Comparison of ENCODE assay signal across 26 mouse cellular contexts in the genomic region with DNA sequence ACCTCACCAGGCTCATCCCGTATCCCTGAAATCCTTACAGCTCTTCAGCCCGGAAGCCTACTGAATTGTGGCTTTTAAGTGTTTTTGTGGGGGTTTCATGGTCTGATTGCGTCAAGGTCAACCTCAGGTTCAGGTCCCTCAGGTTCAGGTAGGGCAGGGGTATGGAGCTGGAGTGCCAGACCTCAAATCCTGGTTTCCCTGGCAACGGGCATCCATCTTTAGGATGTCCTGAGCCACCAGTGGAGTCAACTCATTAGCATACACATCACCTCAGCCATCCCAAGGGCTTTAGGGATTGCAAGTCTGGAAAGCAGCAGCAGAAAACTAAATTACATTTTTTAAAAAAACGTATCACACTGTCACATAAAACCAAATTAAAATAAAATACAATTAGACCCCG. TPM values are rescaled to one million over a fixed set of nuclear protein-coding genes. Genes with fewer than 3 reads are reported as not detected.
A peak's percentile ranks its signal among the peaks of the same experiment; 100 is the strongest.
DNase-seq lines count a peak whose midpoint lies in the region; ATAC-seq and TF ChIP-seq lines count a peak whose summit lies in the region.
"Had no signal": no experiment of that assay in that cellular context is flagged by ENCODE, and none has a peak within 500 bp of the region (broad histone marks: within the 10 kb centered on the region; RNA-seq: fewer than 3 reads in every experiment).

No protein-coding gene starts in this region.

- H3K9me3 ChIP-seq in forebrain, embryonic 10.5 days, result peaks cover 2% of the 10 kb centered on the region; the same call in 1 of the 2 replicates
- H3K9me3 ChIP-seq in forebrain, embryonic 11.5 days (ENCODE audit: control insufficient read depth, low read length), result no peaks in the 10 kb centered on the region
- H3K9me3 ChIP-seq in hindbrain, embryonic 10.5 days, result peaks cover 5% of the 10 kb centered on the region; the same call in 1 of the 2 replicates
- no peaks in the 10 kb centered on the region for H3K9me3 ChIP-seq in hindbrain, postnatal 0 days (ENCODE audit: low read length)
- H3K9me3 ChIP-seq in midbrain, embryonic 16.5 days (replicated peaks; ENCODE audit: control insufficient read depth, low read length, poor library complexity, severe bottlenecking), result no peaks in the 10 kb centered on the region
- no peaks in the 10 kb centered on the region for H3K9me3 ChIP-seq in stomach, postnatal 0 days (ENCODE audit: control insufficient read depth, low read length)

- no peak overlapping the region for H3K4me2 ChIP-seq in forebrain, embryonic 11.5 days (ENCODE audit: low read depth, low read length, severe bottlenecking)
- no peak overlapping the region for H3K4me2 ChIP-seq in hindbrain, postnatal 0 days (ENCODE audit: low read depth, low read length)
- H3K4me2 ChIP-seq in midbrain, embryonic 16.5 days (ENCODE audit: low read length), result no peak overlapping the region
- no peak overlapping the region for H3K4me2 ChIP-seq in stomach, postnatal 0 days (replicated peaks; ENCODE audit: low read depth)

- peak overlapping the region; percentile 41; the same call in 1 of the 2 replicates for H3K27ac ChIP-seq in forebrain, embryonic 10.5 days
- H3K27ac ChIP-seq in forebrain, embryonic 11.5 days (ENCODE audit: low read depth, low read length), result no peak overlapping the region
- H3K27ac ChIP-seq in hindbrain, embryonic 10.5 days, result peak overlapping the region; percentile 85
- no peak overlapping the region for H3K27ac ChIP-seq in hindbrain, postnatal 0 days
- H3K27ac ChIP-seq in midbrain, embryonic 16.5 days (ENCODE audit: low read length), result peak overlapping the region; percentile 83; the same call in 1 of the 2 replicates
- H3K27ac ChIP-seq in stomach, postnatal 0 days (replicated peaks), result no peak overlapping the region

- 75% methylated on average over 6 of the region's 6 CpGs for WGBS in forebrain, embryonic 10.5 days
- 69% methylated on average over 6 of the region's 6 CpGs for WGBS in forebrain, embryonic 11.5 days
- 61% methylated on average over 6 of the region's 6 CpGs for WGBS in hindbrain, embryonic 10.5 days
- 46% methylated on average over 6 of the region's 6 CpGs for WGBS in hindbrain, postnatal 0 days
- WGBS in midbrain, embryonic 16.5 days, result 61% methylated on average over 6 of the region's 6 CpGs
- WGBS in stomach, postnatal 0 days, result 81% methylated on average over 6 of the region's 6 CpGs

- DNase-seq in forebrain, embryonic 10.5 days (ENCODE audit: extremely low spot score, low spot score), result no peak
- no peak for DNase-seq in forebrain, embryonic 11.5 days (ENCODE audit: low spot score)
- DNase-seq in hindbrain, embryonic 10.5 days (ENCODE audit: low spot score), result no peak
- peak; percentile 35 for DNase-seq in hindbrain, postnatal 0 days (ENCODE audit: low spot score)
- no peak for DNase-seq in stomach, postnatal 0 days (ENCODE audit: low spot score)
- DNase-seq in kidney, adult 11 months, result no peak
- DNase-seq in embryo, embryonic 10.5 days (ENCODE audit: low spot score), result no peak
- DNase-seq: adrenal gland, postnatal 10 days; cerebellum, adult 9-11 months; embryo, embryonic 11 days; gastrocnemius, postnatal 36 days; heart, postnatal 14 days; kidney, adult 8-10 months; kidney, postnatal 14 days; left cerebral cortex, postnatal 4 days; liver, postnatal 0 days; lung, postnatal 14 days; spleen, adult 18-20 months had no signal

- peaks cover 29% of the 10 kb centered on the region for H3K4me1 ChIP-seq in forebrain, embryonic 10.5 days
- peaks cover 9% of the 10 kb centered on the region; the same call in 1 of the 2 replicates for H3K4me1 ChIP-seq in forebrain, embryonic 11.5 days (replicated peaks; ENCODE audit: control insufficient read depth, insufficient read depth, low read length)
- peaks cover 41% of the 10 kb centered on the region for H3K4me1 ChIP-seq in hindbrain, embryonic 10.5 days (replicated peaks)
- H3K4me1 ChIP-seq in hindbrain, postnatal 0 days (ENCODE audit: insufficient read depth, low read length), result peaks cover 6% of the 10 kb centered on the region
- H3K4me1 ChIP-seq in midbrain, embryonic 16.5 days (ENCODE audit: control insufficient read depth, insufficient read depth, low read length), result peaks cover 31% of the 10 kb centered on the region
- H3K4me1 ChIP-seq in stomach, postnatal 0 days (replicated peaks; ENCODE audit: control insufficient read depth, insufficient read depth), result no peaks in the 10 kb centered on the region

- H3K36me3 ChIP-seq in forebrain, embryonic 10.5 days (replicated peaks), result no peaks in the 10 kb centered on the region
- H3K36me3 ChIP-seq in forebrain, embryonic 11.5 days (ENCODE audit: control insufficient read depth, insufficient read depth, low read length), result no peaks in the 10 kb centered on the region
- H3K36me3 ChIP-seq in hindbrain, embryonic 10.5 days, result no peaks in the 10 kb centered on the region
- no peaks in the 10 kb centered on the region for H3K36me3 ChIP-seq in hindbrain, postnatal 0 days (ENCODE audit: insufficient read depth, low read length)
- no peaks in the 10 kb centered on the region for H3K36me3 ChIP-seq in midbrain, embryonic 16.5 days (ENCODE audit: control insufficient read depth, insufficient read depth, low read length)
- no peaks in the 10 kb centered on the region for H3K36me3 ChIP-seq in stomach, postnatal 0 days (ENCODE audit: control insufficient read depth, insufficient read depth, low read length)

- no peak for ATAC-seq in forebrain, embryonic 11.5 days (replicated peaks; ENCODE audit: low FRiP score)
- ATAC-seq in hindbrain, postnatal 0 days, result peak; percentile 39; the same call in 1 of the 2 replicates
- ATAC-seq in midbrain, embryonic 16.5 days, result peak; percentile 53; the same call in 1 of the 2 replicates
- ATAC-seq in stomach, postnatal 0 days (ENCODE audit: low FRiP score, low TSS enrichment), result no peak
- ATAC-seq: activated CD4-positive, CD25-positive, alpha-beta regulatory T cell, adult 4 months; inflammation-experienced regulatory T-cells, adult 6 months; liver, postnatal 0 days; Patski had no signal

- H3K9ac ChIP-seq in forebrain, embryonic 11.5 days (ENCODE audit: low read length), result no peak overlapping the region
- H3K9ac ChIP-seq in hindbrain, postnatal 0 days (replicated peaks; ENCODE audit: low read length), result no peak overlapping the region
- no peak overlapping the region for H3K9ac ChIP-seq in midbrain, embryonic 16.5 days (ENCODE audit: low read depth, low read length)
- H3K9ac ChIP-seq in stomach, postnatal 0 days (ENCODE audit: low read length), result no peak overlapping the region
- H3K9ac ChIP-seq: liver, postnatal 0 days had no signal

- TF ChIP-seq EP300 in stomach, postnatal 0 days (optimal IDR thresholded peaks at IDR 0.05), result no peak

- no peak for TF ChIP-seq CTCF in hindbrain, postnatal 0 days (IDR thresholded peaks at IDR 0.05; ENCODE audit: low read depth)
- TF ChIP-seq CTCF in stomach, postnatal 0 days (IDR thresholded peaks at IDR 0.05; ENCODE audit: low read depth), result no peak

- H3K4me3 ChIP-seq in forebrain, embryonic 10.5 days, result no peak overlapping the region
- H3K4me3 ChIP-seq in forebrain, embryonic 11.5 days (ENCODE audit: low read depth, low read length), result no peak overlapping the region
- H3K4me3 ChIP-seq in hindbrain, embryonic 10.5 days, result no peak overlapping the region
- no peak overlapping the region for H3K4me3 ChIP-seq in hindbrain, postnatal 0 days (ENCODE audit: low read length)
- no peak overlapping the region for H3K4me3 ChIP-seq in midbrain, embryonic 16.5 days (ENCODE audit: low read depth, low read length)
- H3K4me3 ChIP-seq in stomach, postnatal 0 days (ENCODE audit: low read depth, low read length), result no peak overlapping the region
- H3K4me3 ChIP-seq: myocyte had no signal

- peaks cover 89% of the 10 kb centered on the region for H3K27me3 ChIP-seq in forebrain, embryonic 10.5 days (ENCODE audit: poor library complexity, severe bottlenecking)
- H3K27me3 ChIP-seq in forebrain, embryonic 11.5 days (ENCODE audit: control insufficient read depth, insufficient read depth, low read length), result peaks cover 38% of the 10 kb centered on the region
- H3K27me3 ChIP-seq in hindbrain, embryonic 10.5 days (ENCODE audit: insufficient read depth, poor library complexity, severe bottlenecking), result 0 out of 2 replicates have a peak, but pooled peaks cover 6% of the 10 kb centered on the region
- H3K27me3 ChIP-seq in hindbrain, postnatal 0 days (ENCODE audit: insufficient read depth, low read length), result no peaks in the 10 kb centered on the region
- no peaks in the 10 kb centered on the region; the same call in 1 of the 2 replicates for H3K27me3 ChIP-seq in midbrain, embryonic 16.5 days (ENCODE audit: control insufficient read depth, insufficient read depth, low read depth, low read length)
- H3K27me3 ChIP-seq in stomach, postnatal 0 days (ENCODE audit: control insufficient read depth, insufficient read depth, low read length), result no peaks in the 10 kb centered on the region

RNA-seq across cellular contexts. Expression of a gene that starts 28.1 kb away (rescaled TPM):
- polyA plus RNA-seq in forebrain, embryonic 10.5 days (2016; fragmentation: Nextera tagmentation; extraction: Ambion mirVana), result not detected in 2 replicates
- polyA plus RNA-seq in forebrain, embryonic 11.5 days (2014; fragmentation: Nextera tagmentation; extraction: Ambion mirVana), result 0.05 TPM in 1 of 2 replicates, not detected in the other
- polyA plus RNA-seq in hindbrain, embryonic 10.5 days (2016; fragmentation: Nextera tagmentation; extraction: Ambion mirVana), result 0.42 and 0.59 TPM in 2 replicates
- total RNA-seq in hindbrain, postnatal 0 days (2014; rRNA removed), result 10.5 and 11.1 TPM in 2 replicates
- 0.48 and 0.55 TPM in 2 replicates for polyA plus RNA-seq in hindbrain, postnatal 0 days (2015; fragmentation: Nextera tagmentation; extraction: Ambion mirVana)
- polyA plus RNA-seq in midbrain, embryonic 16.5 days (2015; fragmentation: Nextera tagmentation; extraction: Ambion mirVana), result 0.69 and 0.75 TPM in 2 replicates
- polyA plus RNA-seq in stomach, postnatal 0 days (2015; fragmentation: Nextera tagmentation; extraction: Ambion mirVana), result 0.35 and 0.53 TPM in 2 replicates
- total RNA-seq: megakaryocyte, adult 5-6 weeks had no signal
- polyA plus RNA-seq: activated CD4-positive, CD25-positive, alpha-beta regulatory T cell, adult 4 months; inflammation-experienced regulatory T-cells, adult 6 months had no signal

RNA-seq across cellular contexts. Expression of a gene that starts 44.3 kb away (rescaled TPM):
- polyA plus RNA-seq in forebrain, embryonic 10.5 days (2016; fragmentation: Nextera tagmentation; extraction: Ambion mirVana), result 136 and 137 TPM in 2 replicates
- polyA plus RNA-seq in forebrain, embryonic 11.5 days (2014; fragmentation: Nextera tagmentation; extraction: Ambion mirVana), result 129 and 135 TPM in 2 replicates
- polyA plus RNA-seq in hindbrain, embryonic 10.5 days (2016; fragmentation: Nextera tagmentation; extraction: Ambion mirVana), result 138 and 139 TPM in 2 replicates
- 62.7 and 71.2 TPM in 2 replicates for total RNA-seq in hindbrain, postnatal 0 days (2014; rRNA removed)
- polyA plus RNA-seq in hindbrain, postnatal 0 days (2015; fragmentation: Nextera tagmentation; extraction: Ambion mirVana), result 74.8 and 77.7 TPM in 2 replicates
- 100 and 102 TPM in 2 replicates for polyA plus RNA-seq in midbrain, embryonic 16.5 days (2015; fragmentation: Nextera tagmentation; extraction: Ambion mirVana)
- polyA plus RNA-seq in stomach, postnatal 0 days (2015; fragmentation: Nextera tagmentation; extraction: Ambion mirVana), result 43.7 and 44.6 TPM in 2 replicates

RNA-seq across cellular contexts. Expression of a gene that starts 50.0 kb away (rescaled TPM):
- not detected in 2 replicates for polyA plus RNA-seq in forebrain, embryonic 10.5 days (2016; fragmentation: Nextera tagmentation; extraction: Ambion mirVana)
- not detected in 2 replicates for polyA plus RNA-seq in forebrain, embryonic 11.5 days (2014; fragmentation: Nextera tagmentation; extraction: Ambion mirVana)
- polyA plus RNA-seq in hindbrain, embryonic 10.5 days (2016; fragmentation: Nextera tagmentation; extraction: Ambion mirVana), result not detected in 2 replicates
- not detected in 2 replicates for total RNA-seq in hindbrain, postnatal 0 days (2014; rRNA removed)
- polyA plus RNA-seq in hindbrain, postnatal 0 days (2015; fragmentation: Nextera tagmentation; extraction: Ambion mirVana), result not detected in 2 replicates
- polyA plus RNA-seq in midbrain, embryonic 16.5 days (2015; fragmentation: Nextera tagmentation; extraction: Ambion mirVana), result not detected in 2 replicates
- 2.8 and 6.1 TPM in 2 replicates for polyA plus RNA-seq in stomach, postnatal 0 days (2015; fragmentation: Nextera tagmentation; extraction: Ambion mirVana)
- total RNA-seq: heart, postnatal 14 days; layer of hippocampus, adult 8-10 months; left cerebral cortex, adult 18-20 months; left cerebral cortex, postnatal 4 days; megakaryocyte, adult 5-6 weeks had no signal
- polyA plus RNA-seq: activated CD4-positive, CD25-positive, alpha-beta regulatory T cell, adult 4 months; inflammation-experienced regulatory T-cells, adult 6 months; myocyte; Patski had no signal

Comparison
In these comparisons a context has a peak if more than half of its experiments do, and no peak if none do; other contexts are left out.
1. H3K27ac ChIP-seq: peak in forebrain, embryonic 10.5 days (single experiment), hindbrain, embryonic 10.5 days (single experiment) and midbrain, embryonic 16.5 days (single experiment); none in forebrain, embryonic 11.5 days (single experiment), hindbrain, postnatal 0 days (single experiment) and stomach, postnatal 0 days (single experiment).
2. ATAC-seq: peak in hindbrain, postnatal 0 days (single experiment) and midbrain, embryonic 16.5 days (single experiment); none in forebrain, embryonic 11.5 days (single experiment) and stomach, postnatal 0 days (single experiment).